Mouse (Mus musculus): ENCODE data around the gene Olfr1370. TPM values are rescaled to one million over a fixed set of nuclear protein-coding genes. Genes with fewer than 3 reads are reported as not detected.

Olfr1370 gene
- polyA plus RNA-seq, 1 experiment from 2014 or later, result not detected

Other genes starting within 250 kb of the Olfr1370 start
- gene Olfr1369-ps1, start 36.5 kb upstream of the Olfr1370 start, polyA plus RNA-seq (2015; fragmentation: Nextera tagmentation; extraction: Ambion mirVana), result 0.05 TPM in 1 of 2 replicates, not detected in the other
- not detected in 2 replicates for gene Olfr263, start 54.7 kb upstream of the Olfr1370 start, polyA plus RNA-seq (2015; fragmentation: Nextera tagmentation; extraction: Ambion mirVana)
- not detected in 2 replicates for gene Olfr1368, start 70.9 kb upstream of the Olfr1370 start, polyA plus RNA-seq (2015; fragmentation: Nextera tagmentation; extraction: Ambion mirVana)
- 136 and 139 TPM in 2 replicates for gene Trim27, start 104.5 kb upstream of the Olfr1370 start, polyA plus RNA-seq (2015; fragmentation: Nextera tagmentation; extraction: Ambion mirVana)
- not detected in 2 replicates for gene Gpx5, start 217.8 kb upstream of the Olfr1370 start, polyA plus RNA-seq (2015; fragmentation: Nextera tagmentation; extraction: Ambion mirVana)
- 5.2 and 6.1 TPM in 2 replicates for gene Gpx6, start 237.2 kb upstream of the Olfr1370 start, polyA plus RNA-seq (2015; fragmentation: Nextera tagmentation; extraction: Ambion mirVana)

All from kidney, embryonic 15.5 days (tissue).